Mouse (Mus musculus) midbrain, embryonic 13.5 days (tissue): Measurements from ENCODE around the gene Unc5b. TPM values are rescaled to one million over a fixed set of nuclear protein-coding genes. Genes with fewer than 3 reads are reported as not detected.

Experiments used
- ATAC-seq: fragments of 200-750 bp; cut with Nextera tagmentation; 2 replicates; pipeline ENCODE4 v1.8.0; 2017; ENCODE audit warnings: mild to moderate bottlenecking, moderate TSS enrichment, moderate library complexity
- H3K27ac ChIP-seq: fragments of 300-500 bp; sonication (generic); 2 replicates; pipeline ENCODE4 v1.5.1; 2015; ENCODE audit warnings: inconsistent platforms, mild to moderate bottlenecking, moderate library complexity
- H3K27me3 ChIP-seq: fragments of 300-500 bp; sonication (generic); 2 replicates; pipeline ENCODE4 v1.6.1; 2015; ENCODE audit warnings: mild to moderate bottlenecking, inconsistent platforms
- H3K36me3 ChIP-seq: fragments of 300-500 bp; sonication (generic); 2 replicates; pipeline ENCODE4 v1.6.1; 2015; ENCODE audit warnings: mild to moderate bottlenecking, inconsistent platforms
- H3K4me1 ChIP-seq: fragments of 300-500 bp; sonication (generic); replicated peaks from 2 replicates; pipeline ENCODE4 v1.6.1; 2015; ENCODE audit warnings: inconsistent platforms
- H3K4me2 ChIP-seq: fragments of 300-500 bp; sonication (generic); replicated peaks from 2 replicates; pipeline ENCODE4 v1.6.1; 2015; ENCODE audit warnings: moderate library complexity, mild to moderate bottlenecking, inconsistent platforms
- H3K4me3 ChIP-seq: fragments of 300-500 bp; sonication (generic); replicated peaks from 2 replicates; pipeline ENCODE4 v1.5.1; 2015; ENCODE audit warnings: mild to moderate bottlenecking, inconsistent platforms
- H3K9ac ChIP-seq: fragments of 300-500 bp; sonication (generic); replicated peaks from 2 replicates; pipeline ENCODE4 v1.6.1; 2015; ENCODE audit warnings: mild to moderate bottlenecking, inconsistent platforms
- H3K9me3 ChIP-seq: fragments of 300-500 bp; sonication (generic); 2 replicates; pipeline ENCODE4 v1.6.1; 2016; ENCODE audit warnings: mild to moderate bottlenecking, inconsistent platforms
- WGBS: fragments of 180-500 bp; shearing (Covaris S2); methylation state at CpG from one replicate; pipeline ENCODE4 v1.1.7; 2015; 5-methylcytosine and 5-hydroxymethylcytosine counted together
- polyA plus RNA-seq: library from polyadenylated mRNA; unstranded; fragments of >200 nt; fragmentation: Nextera tagmentation; extraction: Ambion mirVana; gene quantifications from 2 replicates; pipeline ENCODE4 v1.2.1, GENCODE M21; 2015

The Unc5b gene
- polyA plus RNA-seq, 1 experiment from 2014 or later = 4.0 TPM

DNA sequence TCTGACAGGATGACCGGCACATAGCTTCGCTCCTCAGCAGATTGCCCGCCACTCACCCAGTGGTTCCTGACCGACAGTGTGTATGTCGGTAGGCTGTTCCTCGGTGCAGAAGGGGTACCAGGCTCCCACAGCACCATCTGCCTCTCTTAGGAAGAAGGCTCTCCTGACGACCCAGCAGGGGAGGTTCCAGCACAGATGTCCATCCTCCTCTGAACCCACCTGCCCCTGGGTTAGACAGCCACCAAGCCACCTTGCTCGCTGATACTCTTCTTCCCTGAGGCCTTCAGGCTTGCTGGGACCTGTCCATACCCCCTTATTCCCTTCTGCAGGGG lies 25.2 kb downstream of the Unc5b start:
- ATAC-seq = no peak
- WGBS = 79% methylated on average over 8 of the region's 8 CpGs

DNA sequence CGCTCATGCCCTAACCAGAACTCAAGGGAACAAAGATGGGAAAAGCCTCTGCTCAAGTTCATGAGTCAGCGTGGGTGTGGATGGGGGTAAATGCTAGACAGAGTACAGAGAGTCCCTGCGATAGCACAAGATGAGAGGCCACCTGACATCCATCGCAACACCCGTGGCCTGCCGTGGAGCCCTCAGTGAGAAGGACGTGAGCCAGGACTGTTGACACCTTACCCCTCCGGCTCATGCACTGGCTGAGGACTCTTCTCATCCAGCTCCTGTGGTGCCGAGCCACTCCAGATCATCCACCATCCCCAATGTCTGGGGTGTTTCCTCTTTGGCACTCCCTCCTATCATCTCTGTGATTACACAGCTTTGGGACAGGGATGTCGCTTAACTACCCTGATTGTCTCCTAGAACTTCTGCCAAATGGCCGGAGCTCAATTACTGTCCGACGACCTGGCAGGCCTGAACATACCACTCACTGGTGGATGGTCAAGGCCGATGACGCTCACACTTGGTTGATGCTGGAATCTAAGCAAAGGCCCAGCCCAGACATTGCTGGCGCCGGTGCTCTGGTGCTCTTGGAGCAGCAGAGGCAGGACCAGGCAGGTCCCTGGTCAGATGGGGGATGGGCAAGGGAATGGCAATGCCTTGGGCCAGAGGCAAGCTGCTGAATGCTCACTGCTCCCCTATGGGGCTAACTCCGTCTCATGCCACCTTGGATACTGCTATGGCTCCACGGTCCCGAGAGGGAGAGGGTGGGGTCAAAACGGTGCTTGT lies 25.8 kb downstream of the Unc5b start:
- no peaks in the 10 kb centered on the region for H3K9me3 ChIP-seq
- no peak overlapping the region for H3K4me3 ChIP-seq
- no peaks in the 10 kb centered on the region for H3K36me3 ChIP-seq
- ATAC-seq = no peak
- H3K4me2 ChIP-seq = no peak overlapping the region
- WGBS = 83% methylated on average over 21 of the region's 21 CpGs
- peaks cover 60% of the 10 kb centered on the region for H3K4me1 ChIP-seq
- no peak overlapping the region for H3K27ac ChIP-seq
- H3K9ac ChIP-seq = no peak overlapping the region
- H3K27me3 ChIP-seq = peaks cover 19% of the 10 kb centered on the region; the same call in 1 of the 2 replicates

More for the DNA sequence above, 25.2 kb downstream of the Unc5b start:
- no peaks in the 10 kb centered on the region for H3K36me3 ChIP-seq
- H3K4me3 ChIP-seq = no peak overlapping the region
- H3K9ac ChIP-seq = no peak overlapping the region
- no peak overlapping the region for H3K27ac ChIP-seq
- peaks cover 54% of the 10 kb centered on the region for H3K4me1 ChIP-seq
- no peaks in the 10 kb centered on the region for H3K9me3 ChIP-seq
- H3K27me3 ChIP-seq = peaks cover 22% of the 10 kb centered on the region
- H3K4me2 ChIP-seq = no peak overlapping the region

DNA sequence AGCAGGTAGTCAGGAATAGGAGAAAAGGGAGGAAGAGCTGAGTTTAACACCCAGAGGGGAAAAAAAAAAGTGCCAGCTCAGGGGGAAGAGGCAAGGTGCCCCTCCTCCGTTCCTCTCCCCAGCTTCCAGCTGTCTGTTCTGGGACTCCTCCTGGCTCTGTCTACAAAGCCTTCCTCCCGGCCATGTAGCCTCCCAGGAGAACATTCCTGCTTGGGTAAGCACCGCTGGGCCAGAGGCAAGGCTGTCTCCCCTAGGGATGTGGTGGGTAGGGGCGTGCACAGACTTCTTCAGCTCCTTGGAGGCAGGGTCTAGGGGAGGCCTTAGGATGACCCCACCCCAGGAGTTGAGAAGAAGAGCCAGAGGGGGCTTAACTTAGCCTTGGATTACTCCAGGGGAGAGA lies 26.5 kb downstream of the Unc5b start:
- H3K27ac ChIP-seq = no peak overlapping the region
- no peaks in the 10 kb centered on the region for H3K36me3 ChIP-seq
- H3K4me3 ChIP-seq = no peak overlapping the region
- ATAC-seq = no peak
- H3K27me3 ChIP-seq = peaks cover 19% of the 10 kb centered on the region; the same call in 1 of the 2 replicates
- H3K4me1 ChIP-seq = peaks cover 67% of the 10 kb centered on the region
- no peak overlapping the region for H3K9ac ChIP-seq
- WGBS = 23% methylated on average over 4 of the region's 4 CpGs
- H3K9me3 ChIP-seq = no peaks in the 10 kb centered on the region
- no peak overlapping the region for H3K4me2 ChIP-seq

DNA sequence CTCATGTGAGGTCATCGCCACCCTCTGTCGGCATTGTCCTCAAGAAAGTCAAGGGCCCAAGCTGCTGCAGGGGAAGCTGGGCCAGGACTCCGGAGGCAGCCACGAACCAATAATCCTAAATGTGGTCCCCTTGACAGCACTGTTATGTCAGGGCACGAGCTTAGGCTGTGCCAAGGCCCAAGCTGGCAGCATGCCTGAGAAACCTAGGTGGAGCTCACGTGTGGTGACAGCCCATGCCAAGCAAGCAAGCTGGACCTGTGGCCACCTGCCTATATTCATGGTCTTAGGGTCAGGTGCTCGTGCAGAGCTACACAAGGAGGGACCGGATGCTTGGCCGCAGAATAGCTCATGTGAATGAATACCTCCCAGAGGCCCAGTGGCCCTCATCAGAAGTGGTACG lies 27.4 kb downstream of the Unc5b start:
- Histone ChIP-seq H3K36me3 (no peaks in the 10 kb centered on the region), H3K27me3 (peaks cover 23% of the 10 kb centered on the region; the same call in 1 of the 2 replicates), H3K4me3 (no peak overlapping the region), H3K9ac (no peak overlapping the region), H3K27ac (no peak overlapping the region), H3K4me2 (no peak overlapping the region), H3K4me1 (peaks cover 67% of the 10 kb centered on the region), H3K9me3 (no peaks in the 10 kb centered on the region)
- WGBS = 89% methylated on average over 10 of the region's 10 CpGs
- no peak for ATAC-seq

DNA sequence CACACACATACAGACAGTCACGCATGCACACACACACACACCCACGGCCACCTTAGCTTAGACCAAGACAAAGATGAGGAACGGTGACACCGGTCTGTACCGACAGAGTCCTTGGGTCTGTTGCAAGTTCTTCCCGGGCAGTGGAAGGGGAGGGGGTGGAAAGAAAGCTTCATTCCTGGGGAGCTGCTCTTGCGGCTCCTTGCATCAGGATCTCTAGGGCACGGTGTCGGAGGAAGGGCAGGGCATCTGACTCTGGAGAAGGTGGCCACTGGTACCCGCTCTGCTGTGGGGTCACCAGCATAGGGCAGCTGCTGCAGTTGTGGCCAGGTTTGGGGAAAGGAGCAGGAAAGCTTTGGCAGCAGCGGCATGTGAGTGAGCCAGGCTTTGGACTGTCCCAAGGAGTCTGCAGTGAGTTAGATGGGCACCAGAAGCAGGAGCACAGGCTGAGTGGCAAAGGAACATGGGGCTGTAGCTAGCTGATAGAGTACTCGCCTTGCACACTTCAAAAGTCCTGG lies 29.4 kb downstream of the Unc5b start:
- no peaks in the 10 kb centered on the region for H3K9me3 ChIP-seq
- no peak for ATAC-seq
- H3K4me1 ChIP-seq = peaks cover 47% of the 10 kb centered on the region
- H3K4me2 ChIP-seq = no peak overlapping the region
- H3K27me3 ChIP-seq = peaks cover 23% of the 10 kb centered on the region; the same call in 1 of the 2 replicates
- WGBS = 63% methylated on average over 12 of the region's 12 CpGs
- H3K27ac ChIP-seq = no peak overlapping the region
- no peak overlapping the region for H3K4me3 ChIP-seq
- no peak overlapping the region for H3K9ac ChIP-seq
- H3K36me3 ChIP-seq = no peaks in the 10 kb centered on the region

DNA sequence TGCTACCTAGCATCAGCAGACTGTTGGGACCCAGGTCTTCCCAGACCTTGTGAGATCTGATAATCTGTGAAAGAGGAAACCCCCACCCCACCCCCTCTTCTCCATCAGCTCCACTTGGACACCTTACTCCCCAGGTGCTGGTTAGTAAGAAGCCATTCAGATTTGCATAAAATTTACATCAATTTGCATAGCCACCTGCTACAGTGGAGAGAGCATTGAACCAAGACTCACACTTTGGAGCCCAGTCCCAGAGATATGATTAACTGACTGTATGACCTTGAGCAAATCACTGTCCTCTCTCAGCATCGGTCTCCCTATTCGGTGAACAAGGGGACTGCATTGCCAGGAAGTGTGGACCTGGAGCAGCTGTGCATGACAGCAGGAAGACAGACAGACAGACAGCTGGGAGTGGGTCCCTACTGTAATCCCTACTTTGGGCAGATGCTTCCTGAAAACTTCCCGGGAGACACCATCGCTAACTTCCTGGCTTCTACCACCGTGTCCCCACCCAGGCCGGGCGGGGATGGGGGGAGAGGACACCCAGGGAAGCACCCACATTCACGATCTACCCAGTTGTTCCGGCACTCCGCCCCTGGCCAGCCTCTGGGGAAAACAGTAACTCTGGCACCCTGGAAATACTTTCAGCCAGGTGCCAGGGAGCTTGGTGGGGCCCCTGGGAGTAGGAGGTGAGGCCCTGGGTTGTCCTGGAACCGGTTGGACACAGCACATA lies 30.0 kb downstream of the Unc5b start:
- no peak overlapping the region for H3K4me3 ChIP-seq
- no peak overlapping the region for H3K27ac ChIP-seq
- H3K27me3 ChIP-seq = peaks cover 23% of the 10 kb centered on the region; the same call in 1 of the 2 replicates
- ATAC-seq = no peak
- H3K4me2 ChIP-seq = no peak overlapping the region
- H3K9me3 ChIP-seq = no peaks in the 10 kb centered on the region
- peaks cover 42% of the 10 kb centered on the region for H3K4me1 ChIP-seq
- 29% methylated on average over 11 of the region's 11 CpGs for whole genome bisulfite sequencing
- H3K36me3 ChIP-seq = no peaks in the 10 kb centered on the region
- no peak overlapping the region for H3K9ac ChIP-seq

DNA sequence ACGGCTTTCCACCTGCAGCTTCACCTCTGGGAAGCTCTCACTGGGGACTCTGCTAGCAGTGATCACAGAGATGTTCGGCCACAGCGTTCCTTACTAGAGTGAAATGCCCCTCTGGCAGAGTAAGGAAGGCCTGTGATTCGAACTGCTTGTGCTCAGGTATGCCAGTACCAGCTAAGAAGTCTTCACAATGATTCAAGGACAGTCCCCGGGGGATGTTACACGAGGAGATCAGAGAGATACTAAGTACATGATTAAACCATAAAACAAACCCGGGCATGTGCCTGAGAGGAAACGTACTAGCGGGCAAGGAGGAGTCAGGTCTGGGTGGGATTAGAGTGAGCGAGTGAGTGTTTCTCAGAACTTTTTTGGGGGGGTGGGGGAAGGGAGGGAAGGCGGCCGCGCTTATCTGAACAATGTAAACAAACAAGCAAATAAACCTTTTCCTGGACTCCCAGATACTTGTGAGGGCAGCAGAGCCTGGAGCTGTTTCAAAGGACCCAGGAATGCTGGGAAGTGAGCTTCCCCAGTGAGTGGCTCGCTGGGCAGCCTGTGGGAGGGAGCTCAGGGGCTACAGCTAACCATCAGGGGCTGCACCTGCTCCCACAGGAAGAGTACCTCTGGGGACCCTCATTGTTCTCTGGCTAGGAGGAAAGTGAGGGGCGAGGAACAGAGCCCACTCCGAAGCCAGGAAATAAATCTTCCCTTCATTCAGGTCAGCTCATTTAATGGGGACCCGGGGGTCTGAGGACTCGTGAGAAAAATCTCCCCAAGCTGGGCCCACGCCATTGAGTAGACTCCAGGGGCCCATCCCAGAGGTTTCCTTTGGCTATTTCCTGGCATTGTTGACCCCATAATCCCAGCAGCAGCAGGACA lies 30.9 kb downstream of the Unc5b start:
- H3K27me3 ChIP-seq = peaks cover 23% of the 10 kb centered on the region; the same call in 1 of the 2 replicates
- no peak overlapping the region for H3K4me3 ChIP-seq
- H3K4me1 ChIP-seq = peaks cover 34% of the 10 kb centered on the region
- H3K4me2 ChIP-seq = no peak overlapping the region
- H3K27ac ChIP-seq = no peak overlapping the region
- H3K9me3 ChIP-seq = no peaks in the 10 kb centered on the region
- ATAC-seq = no peak
- 18% methylated on average over 19 of the region's 19 CpGs for WGBS
- no peak overlapping the region for H3K9ac ChIP-seq
- no peaks in the 10 kb centered on the region for H3K36me3 ChIP-seq

- H3K9ac ChIP-seq = no peak overlapping the region
- no peak overlapping the region for H3K4me2 ChIP-seq
- WGBS = 89% methylated on average over 14 of the region's 14 CpGs
- no peaks in the 10 kb centered on the region for H3K9me3 ChIP-seq
- no peak overlapping the region for H3K27ac ChIP-seq
- peaks cover 24% of the 10 kb centered on the region; the same call in 1 of the 2 replicates for H3K27me3 ChIP-seq
- no peaks in the 10 kb centered on the region for H3K36me3 ChIP-seq
- ATAC-seq = no peak
- H3K4me1 ChIP-seq = peaks cover 37% of the 10 kb centered on the region
- no peak overlapping the region for H3K4me3 ChIP-seq
Observed at GRCm38 (mm10) chr10:60797682-60798422, 33.5 kb downstream of the Unc5b start.

- Histone ChIP-seq H3K36me3 (no peaks in the 10 kb centered on the region), H3K4me1 (peaks cover 33% of the 10 kb centered on the region), H3K4me2 (no peak overlapping the region), H3K9me3 (no peaks in the 10 kb centered on the region), H3K27me3 (peaks cover 21% of the 10 kb centered on the region; the same call in 1 of the 2 replicates), H3K9ac (no peak overlapping the region), H3K27ac (no peak overlapping the region), H3K4me3 (no peak overlapping the region)
- 88% methylated on average over 7 of the region's 7 CpGs for WGBS
- no peak for ATAC-seq
Observed at GRCm38 (mm10) chr10:60796474-60796873, 34.9 kb downstream of the Unc5b start.

DNA sequence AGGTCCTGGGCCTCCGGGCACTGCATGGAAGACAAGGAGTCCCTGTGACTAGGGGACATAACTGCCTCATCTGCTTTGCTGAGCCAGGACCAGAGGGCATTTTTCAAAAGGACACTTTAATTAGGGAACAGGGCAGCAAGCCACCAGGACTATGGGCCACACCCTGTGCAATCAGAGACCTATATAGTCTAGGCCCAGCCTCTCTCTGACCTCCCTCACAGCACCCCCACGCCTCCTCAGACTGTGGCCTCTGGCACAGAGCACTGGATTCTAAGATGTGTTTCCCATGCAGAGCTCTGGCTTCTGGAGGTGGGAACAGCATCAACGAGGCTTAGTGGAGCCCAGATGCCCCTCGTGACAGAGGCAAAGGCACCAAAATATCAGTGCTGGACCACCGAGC lies 35.4 kb downstream of the Unc5b start:
- WGBS = 81% methylated on average over 5 of the region's 5 CpGs
- ATAC-seq = no peak

GRCm38 (mm10) chr10:60794792-60795191 lies 36.6 kb downstream of the Unc5b start:
- Histone ChIP-seq H3K4me1 (peaks cover 17% of the 10 kb centered on the region), H3K4me2 (no peak overlapping the region), H3K9me3 (no peaks in the 10 kb centered on the region), H3K27ac (no peak overlapping the region), H3K9ac (no peak overlapping the region), H3K27me3 (peaks cover 21% of the 10 kb centered on the region; the same call in 1 of the 2 replicates), H3K4me3 (no peak overlapping the region), H3K36me3 (no peaks in the 10 kb centered on the region)
- no peak for ATAC-seq
- 54% methylated on average over 8 of the region's 8 CpGs for WGBS

More for the DNA sequence above, 35.4 kb downstream of the Unc5b start:
- Histone ChIP-seq H3K27me3 (peaks cover 21% of the 10 kb centered on the region; the same call in 1 of the 2 replicates), H3K36me3 (no peaks in the 10 kb centered on the region), H3K9me3 (no peaks in the 10 kb centered on the region), H3K27ac (no peak overlapping the region), H3K4me2 (no peak overlapping the region), H3K4me1 (peaks cover 29% of the 10 kb centered on the region), H3K9ac (no peak overlapping the region), H3K4me3 (no peak overlapping the region)
